Mouse (Mus musculus) ES-Bruce4 (cell line): ENCODE results near the gene Tbrg4.

Experiments
- CTCF ChIP-seq: IDR thresholded peaks from one replicate; pipeline ENCODE4 v1.8.1; 2011; ENCODE audit warnings: low read depth, low read length
- EP300 ChIP-seq: IDR thresholded peaks from 2 replicates; pipeline ENCODE4 v1.6.1; 2011; ENCODE audit warnings: low read depth, low read length; ENCODE audit not compliant: insufficient read depth
- POLR2A ChIP-seq: IDR thresholded peaks from one replicate; pipeline ENCODE4 v1.8.1; 2011; ENCODE audit warnings: low read length; ENCODE audit not compliant: insufficient read depth

- no peak for TF ChIP-seq CTCF
- no peak for TF ChIP-seq EP300
- TF ChIP-seq POLR2A = no peak
Measured at GRCm38 (mm10) chr11:6580065-6580750, 45.7 kb downstream of the Tbrg4 start.
